Mouse (Mus musculus): ENCODE data around the gene Slc35g2. TPM values are rescaled to one million over a fixed set of nuclear protein-coding genes. Genes with fewer than 3 reads are reported as not detected.

Gene Slc35g2
- polyA plus RNA-seq, 1 experiment, result not detected

GRCm38 (mm10) chr9:100582883-100583575 is 12.1 kb upstream of the Slc35g2 start:
- Histone ChIP-seq H3ac (ENCODE audit: control insufficient read depth, insufficient read length, low read depth) (no peak overlapping the region), H3K36me3 (ENCODE audit: control insufficient read depth, insufficient read depth) (no peaks in the 10 kb centered on the region), H3K79me3 (ENCODE audit: low read depth) (no peaks in the 10 kb centered on the region), H3K4me3 (ENCODE audit: insufficient read depth, poor library complexity, severe bottlenecking) (no peak overlapping the region), H3K27me3 (ENCODE audit: control insufficient read depth, insufficient read depth, insufficient read length) (no peaks in the 10 kb centered on the region), H3K79me2 (ENCODE audit: control insufficient read depth, insufficient read depth) (no peaks in the 10 kb centered on the region)
- no peak for TF ChIP-seq USF1 (IDR thresholded peaks at IDR 0.05; ENCODE audit: low read depth)
- TF ChIP-seq FOSL1 (IDR thresholded peaks at IDR 0.05; ENCODE audit: insufficient read depth, low read length, poor library complexity, severe bottlenecking), result no peak

- no peak overlapping the region for H3ac ChIP-seq (ENCODE audit: control insufficient read depth, insufficient read length, low read depth)
- H3K79me2 ChIP-seq (ENCODE audit: control insufficient read depth, insufficient read depth), result no peaks in the 10 kb centered on the region
- TF ChIP-seq CTCF (IDR thresholded peaks at IDR 0.05; ENCODE audit: control insufficient read depth, insufficient read depth, insufficient read length) (no peak), MYOG (IDR thresholded peaks at IDR 0.05; ENCODE audit: control insufficient read depth, extremely low read depth, insufficient read length) (no peak), MAX (IDR thresholded peaks at IDR 0.05) (no peak), USF1 (IDR thresholded peaks at IDR 0.05; ENCODE audit: low read depth) (no peak), FOSL1 (IDR thresholded peaks at IDR 0.05; ENCODE audit: insufficient read depth, low read length, poor library complexity, severe bottlenecking) (no peak)
- no peak overlapping the region for H3K4me3 ChIP-seq (ENCODE audit: insufficient read depth, poor library complexity, severe bottlenecking)
- H3K36me3 ChIP-seq (ENCODE audit: control insufficient read depth, insufficient read depth), result no peaks in the 10 kb centered on the region
- H3K27me3 ChIP-seq (ENCODE audit: control insufficient read depth, insufficient read depth, insufficient read length), result no peaks in the 10 kb centered on the region
- no peaks in the 10 kb centered on the region for H3K79me3 ChIP-seq (ENCODE audit: low read depth)
These were observed 10.9 kb upstream of the Slc35g2 start for GRCm38 (mm10) chr9:100581543-100582492.

- Histone ChIP-seq H3K4me3 (ENCODE audit: insufficient read depth, poor library complexity, severe bottlenecking) (no peak overlapping the region), H3K36me3 (ENCODE audit: control insufficient read depth, insufficient read depth) (no peaks in the 10 kb centered on the region), H3K79me3 (ENCODE audit: low read depth) (no peaks in the 10 kb centered on the region), H3K27me3 (ENCODE audit: control insufficient read depth, insufficient read depth, insufficient read length) (no peaks in the 10 kb centered on the region), H3K79me2 (ENCODE audit: control insufficient read depth, insufficient read depth) (no peaks in the 10 kb centered on the region), H3ac (ENCODE audit: control insufficient read depth, insufficient read length, low read depth) (no peak overlapping the region)
- no peak for TF ChIP-seq MYOG (IDR thresholded peaks at IDR 0.05; ENCODE audit: control insufficient read depth, extremely low read depth, insufficient read length)
- no peak for TF ChIP-seq MAX (IDR thresholded peaks at IDR 0.05)
- TF ChIP-seq FOSL1 (IDR thresholded peaks at IDR 0.05; ENCODE audit: insufficient read depth, low read length, poor library complexity, severe bottlenecking), result no peak
- no peak for TF ChIP-seq CTCF (IDR thresholded peaks at IDR 0.05; ENCODE audit: control insufficient read depth, insufficient read depth, insufficient read length)
- no peak for TF ChIP-seq CEBPB (IDR thresholded peaks at IDR 0.05; ENCODE audit: low read depth)
- TF ChIP-seq MYOD1 (IDR thresholded peaks at IDR 0.05; ENCODE audit: control insufficient read depth, insufficient read length, low read depth), result no peak
- no peak for TF ChIP-seq USF1 (IDR thresholded peaks at IDR 0.05; ENCODE audit: low read depth)
These were observed 9.4 kb upstream of the Slc35g2 start for GRCm38 (mm10) chr9:100580196-100580740.

- no peak for TF ChIP-seq MYOG (IDR thresholded peaks at IDR 0.05; ENCODE audit: control insufficient read depth, extremely low read depth, insufficient read length)
- no peak for TF ChIP-seq MAX (IDR thresholded peaks at IDR 0.05)
- TF ChIP-seq FOSL1 (IDR thresholded peaks at IDR 0.05; ENCODE audit: insufficient read depth, low read length, poor library complexity, severe bottlenecking), result no peak
- TF ChIP-seq MYOD1 (IDR thresholded peaks at IDR 0.05; ENCODE audit: control insufficient read depth, insufficient read length, low read depth), result no peak
- no peak for TF ChIP-seq CTCF (IDR thresholded peaks at IDR 0.05; ENCODE audit: control insufficient read depth, insufficient read depth, insufficient read length)
- TF ChIP-seq CEBPB (IDR thresholded peaks at IDR 0.05; ENCODE audit: low read depth), result no peak
- no peak for TF ChIP-seq USF1 (IDR thresholded peaks at IDR 0.05; ENCODE audit: low read depth)
- H3ac ChIP-seq (ENCODE audit: control insufficient read depth, insufficient read length, low read depth), result no peak overlapping the region
- no peak overlapping the region for H3K4me3 ChIP-seq (ENCODE audit: insufficient read depth, poor library complexity, severe bottlenecking)
- H3K79me2 ChIP-seq (ENCODE audit: control insufficient read depth, insufficient read depth), result no peaks in the 10 kb centered on the region
- H3K27me3 ChIP-seq (ENCODE audit: control insufficient read depth, insufficient read depth, insufficient read length), result no peaks in the 10 kb centered on the region
- H3K36me3 ChIP-seq (ENCODE audit: control insufficient read depth, insufficient read depth), result no peaks in the 10 kb centered on the region
- H3K79me3 ChIP-seq (ENCODE audit: low read depth), result no peaks in the 10 kb centered on the region
These were observed 3.1 kb upstream of the Slc35g2 start for GRCm38 (mm10) chr9:100573942-100574341.

GRCm38 (mm10) chr9:100573300-100573699 is 2.4 kb upstream of the Slc35g2 start:
- H3ac ChIP-seq (ENCODE audit: control insufficient read depth, insufficient read length, low read depth), result no peak overlapping the region
- no peak overlapping the region for H3K4me3 ChIP-seq (ENCODE audit: insufficient read depth, poor library complexity, severe bottlenecking)
- TF ChIP-seq CEBPB (IDR thresholded peaks at IDR 0.05; ENCODE audit: low read depth) (no peak), MYOG (IDR thresholded peaks at IDR 0.05; ENCODE audit: control insufficient read depth, extremely low read depth, insufficient read length) (no peak), FOSL1 (IDR thresholded peaks at IDR 0.05; ENCODE audit: insufficient read depth, low read length, poor library complexity, severe bottlenecking) (no peak), MAX (IDR thresholded peaks at IDR 0.05) (no peak), MYOD1 (IDR thresholded peaks at IDR 0.05; ENCODE audit: control insufficient read depth, insufficient read length, low read depth) (no peak), CTCF (IDR thresholded peaks at IDR 0.05; ENCODE audit: control insufficient read depth, insufficient read depth, insufficient read length) (no peak), USF1 (IDR thresholded peaks at IDR 0.05; ENCODE audit: low read depth) (no peak)
- H3K79me2 ChIP-seq (ENCODE audit: control insufficient read depth, insufficient read depth), result no peaks in the 10 kb centered on the region
- H3K36me3 ChIP-seq (ENCODE audit: control insufficient read depth, insufficient read depth), result no peaks in the 10 kb centered on the region
- H3K27me3 ChIP-seq (ENCODE audit: control insufficient read depth, insufficient read depth, insufficient read length), result no peaks in the 10 kb centered on the region
- H3K79me3 ChIP-seq (ENCODE audit: low read depth), result no peaks in the 10 kb centered on the region

All from C2C12 (cell line).